Comparison of ENCODE assay signal across 15 mouse cellular contexts in the genomic region with DNA sequence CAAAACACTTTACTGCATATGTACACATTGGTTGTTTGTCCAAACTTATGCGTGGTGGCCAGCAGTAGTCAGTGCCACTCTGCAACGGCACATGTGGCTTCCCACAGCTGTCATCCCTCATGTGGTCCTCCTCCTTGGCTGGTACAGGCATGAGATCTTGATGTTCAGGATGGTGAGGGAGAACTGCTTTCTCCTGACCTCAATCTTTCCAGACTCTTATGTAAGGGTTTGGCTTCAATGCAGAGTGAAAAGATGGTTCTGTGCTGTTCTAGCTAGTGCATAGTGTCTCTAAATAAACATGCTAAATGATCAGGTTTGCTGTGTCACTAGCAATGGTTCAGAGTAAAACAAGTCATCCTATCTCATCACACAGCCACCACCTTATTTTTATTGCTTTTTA.
"Had no signal": no experiment of that assay in that cellular context is flagged by ENCODE, and none has a peak within 500 bp of the region (broad histone marks: within the 10 kb centered on the region; RNA-seq: fewer than 3 reads in every experiment).

No protein-coding gene starts in this region.

- ATAC-seq: lung, postnatal 0 days; midbrain, embryonic 15.5 days had no signal

- H3K4me3 ChIP-seq: kidney, embryonic 15.5 days; liver, embryonic 13.5 days; midbrain, embryonic 12.5 days; midbrain, embryonic 15.5 days; neural tube, embryonic 12.5 days; neural tube, embryonic 15.5 days had no signal

- H3K4me1 ChIP-seq: liver, embryonic 13.5 days; midbrain, embryonic 12.5 days; midbrain, embryonic 15.5 days; neural tube, embryonic 12.5 days had no signal

- H3K27ac ChIP-seq: kidney, embryonic 15.5 days; liver, embryonic 13.5 days; macrophage; midbrain, embryonic 12.5 days; midbrain, embryonic 15.5 days; neural tube, embryonic 12.5 days; neural tube, embryonic 15.5 days had no signal

- DNase-seq: kidney, adult 11 months; kidney, adult 8-10 months; kidney, postnatal 10 days; kidney, postnatal 36 days; liver, embryonic 13.5 days; lung, embryonic 14.5 days; thymus, adult 18-20 months; thymus, postnatal 36 days had no signal
